ENCODE assay signal across 8 mouse cellular contexts in the genomic region with DNA sequence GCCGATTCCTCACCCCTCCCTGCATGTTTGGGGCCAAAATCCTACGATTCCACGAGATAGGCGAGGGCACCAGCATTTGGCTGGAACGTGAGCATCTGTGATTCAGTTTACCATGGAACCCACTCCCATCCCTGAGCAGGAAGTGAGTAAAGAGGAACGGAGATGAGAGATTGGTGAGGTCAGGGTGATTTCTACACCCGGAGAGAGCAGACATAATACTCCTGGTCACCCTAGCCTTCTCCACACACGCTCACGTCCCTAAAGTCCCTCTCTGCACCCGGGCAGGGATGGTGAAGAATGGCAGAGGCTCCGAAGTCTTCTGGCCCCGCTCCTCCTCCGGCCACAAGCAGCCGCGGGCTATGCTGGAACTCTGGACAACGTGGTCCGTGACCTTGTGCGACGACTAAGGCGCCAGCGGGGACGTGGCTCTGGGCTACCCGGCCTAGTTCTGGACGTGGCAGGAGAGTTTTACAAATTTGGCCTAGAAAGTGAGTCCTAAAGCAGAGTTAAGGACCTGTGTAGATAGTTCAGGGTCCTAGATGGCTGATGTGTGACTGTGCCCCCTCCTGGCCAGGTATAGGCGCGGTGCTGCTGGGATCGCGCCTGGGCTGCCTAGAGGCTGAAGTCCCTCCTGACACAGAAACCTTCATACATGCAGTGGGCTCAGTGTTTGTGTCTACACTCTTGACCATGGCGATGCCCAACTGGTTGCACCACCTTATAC. TPM values are rescaled to one million over a fixed set of nuclear protein-coding genes. Genes with fewer than 3 reads are reported as not detected.
A peak's percentile ranks its signal among the peaks of the same experiment; 100 is the strongest.
DNase-seq lines count a peak whose midpoint lies in the region; ATAC-seq and TF ChIP-seq lines count a peak whose summit lies in the region.

No protein-coding gene starts in this region.

- no peaks in the 10 kb centered on the region for H3K9me3 ChIP-seq in embryonic facial prominence, embryonic 14.5 days (ENCODE audit: control insufficient read depth, low read length)
- no peaks in the 10 kb centered on the region for H3K9me3 ChIP-seq in kidney, postnatal 0 days (replicated peaks; ENCODE audit: low read length)
- no peaks in the 10 kb centered on the region for H3K9me3 ChIP-seq in neural tube, embryonic 11.5 days (ENCODE audit: control insufficient read depth, low read length)

- H3K36me3 ChIP-seq in liver, adult 2 months (ENCODE audit: control insufficient read depth, insufficient read depth, low read length): no peaks in the 10 kb centered on the region
- H3K36me3 ChIP-seq in embryonic facial prominence, embryonic 14.5 days (ENCODE audit: control insufficient read depth, insufficient read depth, low read length): peaks cover 6% of the 10 kb centered on the region; the same call in 1 of the 2 replicates
- 0 out of 2 replicates have a peak, but pooled peaks cover 4% of the 10 kb centered on the region for H3K36me3 ChIP-seq in kidney, postnatal 0 days (ENCODE audit: insufficient read depth, low read length)
- peaks cover 3% of the 10 kb centered on the region for H3K36me3 ChIP-seq in neural tube, embryonic 11.5 days (ENCODE audit: control insufficient read depth, insufficient read depth, low read length)

- peak overlapping the region; percentile 28; the same call in 1 of the 2 replicates for H3K4me2 ChIP-seq in embryonic facial prominence, embryonic 14.5 days (ENCODE audit: low read depth, low read length)
- H3K4me2 ChIP-seq in kidney, postnatal 0 days (ENCODE audit: low read length): peak overlapping the region; percentile 48
- no peak overlapping the region for H3K4me2 ChIP-seq in neural tube, embryonic 11.5 days (ENCODE audit: low read depth)

- DNase-seq in liver, adult 2 months (ENCODE audit: extremely low read depth, low read depth, low spot score): no peak
- no peak for DNase-seq in liver
- DNase-seq in embryonic facial prominence, embryonic 14.5 days (ENCODE audit: low spot score): no peak
- peak; percentile 15 for DNase-seq in kidney, postnatal 0 days (ENCODE audit: low spot score)
- no peak for DNase-seq in neural tube, embryonic 11.5 days (ENCODE audit: low spot score)
- no peak for DNase-seq in spleen, postnatal 10 days (ENCODE audit: low spot score in 2 of 2)
- no peak for DNase-seq in Muller cell, postnatal 12 days (ENCODE audit: inconsistent ontology term)
- no peak for DNase-seq in T-cell, adult 2 months (ENCODE audit: low spot score)

- H3K27ac ChIP-seq in liver, adult 2 months (replicated peaks; ENCODE audit: insufficient read depth, low read depth, low read length): no peak overlapping the region
- H3K27ac ChIP-seq in embryonic facial prominence, embryonic 14.5 days (replicated peaks; ENCODE audit: low read depth, low read length): no peak overlapping the region
- 0 out of 2 replicates have a peak overlapping the region, but pooled peaks have one; percentile 9 for H3K27ac ChIP-seq in kidney, postnatal 0 days
- H3K27ac ChIP-seq in neural tube, embryonic 11.5 days (ENCODE audit: low read depth, low read length): no peak overlapping the region

- ATAC-seq in embryonic facial prominence, embryonic 14.5 days (ENCODE audit: low read depth): peak; percentile 24; the same call in 1 of the 2 replicates
- no peak for ATAC-seq in kidney, postnatal 0 days (replicated peaks; ENCODE audit: low FRiP score, low read depth)
- no peak for ATAC-seq in neural tube, embryonic 11.5 days (ENCODE audit: insufficient read depth, low FRiP score, low TSS enrichment)

- WGBS in liver, adult 2 months: 3% methylated on average over 29 of the region's 29 CpGs
- 5% methylated on average over 23 of the region's 29 CpGs for WGBS in embryonic facial prominence, embryonic 14.5 days
- 2% methylated on average over 29 of the region's 29 CpGs for WGBS in kidney, postnatal 0 days
- 2% methylated on average over 29 of the region's 29 CpGs for WGBS in neural tube, embryonic 11.5 days

- no peaks in the 10 kb centered on the region; the same call in 1 of the 2 replicates for H3K4me1 ChIP-seq in liver, adult 2 months (ENCODE audit: control insufficient read depth, insufficient read depth, low read length)
- no peaks in the 10 kb centered on the region for H3K4me1 ChIP-seq in embryonic facial prominence, embryonic 14.5 days (ENCODE audit: control insufficient read depth, insufficient read depth, low read length)
- H3K4me1 ChIP-seq in kidney, postnatal 0 days (replicated peaks; ENCODE audit: insufficient read depth, low read length): peaks cover 13% of the 10 kb centered on the region; the same call in 1 of the 2 replicates
- no peaks in the 10 kb centered on the region; the same call in 1 of the 2 replicates for H3K4me1 ChIP-seq in neural tube, embryonic 11.5 days (ENCODE audit: control insufficient read depth, insufficient read depth, low read length)

- TF ChIP-seq CTCF in liver, adult 2 months (IDR thresholded peaks at IDR 0.05; ENCODE audit: low read depth, low read length): peak; percentile 34; the same call in 1 of the 2 replicates
- TF ChIP-seq CTCF in kidney, postnatal 0 days (IDR thresholded peaks at IDR 0.05; ENCODE audit: low read depth): peak; percentile 55

- H3K27me3 ChIP-seq in liver, adult 2 months (ENCODE audit: control insufficient read depth, insufficient read depth, low read length): peaks cover 20% of the 10 kb centered on the region
- peaks cover 50% of the 10 kb centered on the region for H3K27me3 ChIP-seq in embryonic facial prominence, embryonic 14.5 days (replicated peaks; ENCODE audit: control insufficient read depth, insufficient read depth, low read length)
- H3K27me3 ChIP-seq in kidney, postnatal 0 days (ENCODE audit: insufficient read depth, low read length): peaks cover 24% of the 10 kb centered on the region
- peaks cover 36% of the 10 kb centered on the region for H3K27me3 ChIP-seq in neural tube, embryonic 11.5 days (ENCODE audit: control insufficient read depth, insufficient read depth, low read length)

- H3K9ac ChIP-seq in liver, adult 2 months (ENCODE audit: low read depth, low read length): no peak overlapping the region
- no peak overlapping the region for H3K9ac ChIP-seq in embryonic facial prominence, embryonic 14.5 days (ENCODE audit: low read depth, low read length)
- H3K9ac ChIP-seq in kidney, postnatal 0 days (ENCODE audit: low read depth, low read length): peak overlapping the region; percentile 54; the same call in 1 of the 2 replicates
- no peak overlapping the region for H3K9ac ChIP-seq in neural tube, embryonic 11.5 days (ENCODE audit: low read length)

- no peak for TF ChIP-seq POLR2A in liver, adult 2 months (IDR thresholded peaks at IDR 0.05; ENCODE audit: extremely low read depth, insufficient read depth, low read length)

- no peak overlapping the region for H3K4me3 ChIP-seq in liver, adult 2 months (ENCODE audit: insufficient read depth, low read depth, low read length)
- peak overlapping the region; percentile 15 for H3K4me3 ChIP-seq in embryonic facial prominence, embryonic 14.5 days (ENCODE audit: low read depth, low read length)
- peak overlapping the region; percentile 24 for H3K4me3 ChIP-seq in kidney, postnatal 0 days (replicated peaks; ENCODE audit: low read depth, low read length)
- H3K4me3 ChIP-seq in neural tube, embryonic 11.5 days (ENCODE audit: low read depth, low read length): peak overlapping the region; percentile 3; the same call in 1 of the 2 replicates

- no peaks in the 10 kb centered on the region for H3K79me2 ChIP-seq in liver, adult 2 months (ENCODE audit: control insufficient read depth, insufficient read depth, low read length)

RNA-seq across cellular contexts. Expression of a gene that starts 1.5 kb away (rescaled TPM):
- total RNA-seq in liver, adult 2 months (2014; rRNA removed): not detected in 2 replicates
- polyA plus RNA-seq in liver, adult 2 months (2012; rRNA removed): 0.05 TPM in 2 replicates
- polyA plus RNA-seq in embryonic facial prominence, embryonic 14.5 days (2014; fragmentation: Nextera tagmentation; extraction: Ambion mirVana): 0.13 and 0.29 TPM in 2 replicates
- polyA plus RNA-seq in kidney, postnatal 0 days (2015; fragmentation: Nextera tagmentation; extraction: Ambion mirVana): 38.9 and 58.0 TPM in 2 replicates
- 0.09 and 0.14 TPM in 2 replicates for polyA plus RNA-seq in neural tube, embryonic 11.5 days (2014; fragmentation: Nextera tagmentation; extraction: Ambion mirVana)

RNA-seq across cellular contexts. Expression of a gene that starts 8.2 kb away (rescaled TPM):
- total RNA-seq in liver, adult 2 months (2014; rRNA removed): not detected in 2 replicates
- polyA plus RNA-seq in liver, adult 2 months (2012; rRNA removed): 0.09 TPM in 1 of 2 replicates, not detected in the other
- 0.84 and 1.0 TPM in 2 replicates for polyA plus RNA-seq in embryonic facial prominence, embryonic 14.5 days (2014; fragmentation: Nextera tagmentation; extraction: Ambion mirVana)
- 0.89 and 1.3 TPM in 2 replicates for polyA plus RNA-seq in kidney, postnatal 0 days (2015; fragmentation: Nextera tagmentation; extraction: Ambion mirVana)
- 0.23 and 0.32 TPM in 2 replicates for polyA plus RNA-seq in neural tube, embryonic 11.5 days (2014; fragmentation: Nextera tagmentation; extraction: Ambion mirVana)

RNA-seq across cellular contexts. Expression of a gene that starts 8.3 kb away (rescaled TPM):
- total RNA-seq in liver, adult 2 months (2014; rRNA removed): 5.2 and 6.1 TPM in 2 replicates
- polyA plus RNA-seq in liver, adult 2 months (2012; rRNA removed): 9.1 and 17.9 TPM in 2 replicates
- 47.7 and 55.9 TPM in 2 replicates for polyA plus RNA-seq in embryonic facial prominence, embryonic 14.5 days (2014; fragmentation: Nextera tagmentation; extraction: Ambion mirVana)
- polyA plus RNA-seq in kidney, postnatal 0 days (2015; fragmentation: Nextera tagmentation; extraction: Ambion mirVana): 37.4 and 40.2 TPM in 2 replicates
- polyA plus RNA-seq in neural tube, embryonic 11.5 days (2014; fragmentation: Nextera tagmentation; extraction: Ambion mirVana): 42.0 and 43.6 TPM in 2 replicates

RNA-seq across cellular contexts. Expression of a gene that starts 10.4 kb away (rescaled TPM):
- total RNA-seq in liver, adult 2 months (2014; rRNA removed): 0.09 and 0.34 TPM in 2 replicates
- polyA plus RNA-seq in liver, adult 2 months (2012; rRNA removed): 0.44 and 0.52 TPM in 2 replicates
- 1.5 and 2.0 TPM in 2 replicates for polyA plus RNA-seq in embryonic facial prominence, embryonic 14.5 days (2014; fragmentation: Nextera tagmentation; extraction: Ambion mirVana)
- polyA plus RNA-seq in kidney, postnatal 0 days (2015; fragmentation: Nextera tagmentation; extraction: Ambion mirVana): 1.6 and 1.9 TPM in 2 replicates
- polyA plus RNA-seq in neural tube, embryonic 11.5 days (2014; fragmentation: Nextera tagmentation; extraction: Ambion mirVana): 4.3 and 4.7 TPM in 2 replicates

RNA-seq across cellular contexts. Expression of a gene that starts 13.8 kb away (rescaled TPM):
- total RNA-seq in liver, adult 2 months (2014; rRNA removed): 37.9 and 41.3 TPM in 2 replicates
- 54.3 and 58.7 TPM in 2 replicates for polyA plus RNA-seq in liver, adult 2 months (2012; rRNA removed)
- 1,371 and 1,625 TPM in 2 replicates for polyA plus RNA-seq in embryonic facial prominence, embryonic 14.5 days (2014; fragmentation: Nextera tagmentation; extraction: Ambion mirVana)
- polyA plus RNA-seq in kidney, postnatal 0 days (2015; fragmentation: Nextera tagmentation; extraction: Ambion mirVana): 1,113 and 1,153 TPM in 2 replicates
- polyA plus RNA-seq in neural tube, embryonic 11.5 days (2014; fragmentation: Nextera tagmentation; extraction: Ambion mirVana): 2,636 and 2,694 TPM in 2 replicates

Comparison
In these comparisons a context has a peak if more than half of its experiments do, and no peak if none do; other contexts are left out.
1. RNA of a gene that starts 1.5 kb away (polyA plus RNA-seq): 38.9 to 58.0 TPM in kidney, postnatal 0 days; 0.13 to 0.29 TPM in embryonic facial prominence, embryonic 14.5 days, 0.09 to 0.14 TPM in neural tube, embryonic 11.5 days and 0.05 TPM in liver, adult 2 months; every median in the first group is over 10 times any median in the second.